Mouse (Mus musculus) retina, embryonic 14.5 days (tissue): ENCODE data around the gene Kif16b.
A peak's percentile ranks its signal among the peaks of the same experiment; 100 is the strongest.

Experiments
- DNase-seq: peaks from one replicate; pipeline ENCODE4 v3.0.0-alpha.2; 2015; ENCODE audit warnings: low spot score

Gene Kif16b

GRCm38 (mm10) chr2:142648023-142648453 lies 253.3 kb downstream of the Kif16b start:
- DNase-seq, result no peak

- DNase-seq, result no peak
Measured at GRCm38 (mm10) chr2:142646863-142647262, 254.5 kb downstream of the Kif16b start.

- DNase-seq, result no peak
Measured at GRCm38 (mm10) chr2:142641766-142642165, 259.6 kb downstream of the Kif16b start.

DNA sequence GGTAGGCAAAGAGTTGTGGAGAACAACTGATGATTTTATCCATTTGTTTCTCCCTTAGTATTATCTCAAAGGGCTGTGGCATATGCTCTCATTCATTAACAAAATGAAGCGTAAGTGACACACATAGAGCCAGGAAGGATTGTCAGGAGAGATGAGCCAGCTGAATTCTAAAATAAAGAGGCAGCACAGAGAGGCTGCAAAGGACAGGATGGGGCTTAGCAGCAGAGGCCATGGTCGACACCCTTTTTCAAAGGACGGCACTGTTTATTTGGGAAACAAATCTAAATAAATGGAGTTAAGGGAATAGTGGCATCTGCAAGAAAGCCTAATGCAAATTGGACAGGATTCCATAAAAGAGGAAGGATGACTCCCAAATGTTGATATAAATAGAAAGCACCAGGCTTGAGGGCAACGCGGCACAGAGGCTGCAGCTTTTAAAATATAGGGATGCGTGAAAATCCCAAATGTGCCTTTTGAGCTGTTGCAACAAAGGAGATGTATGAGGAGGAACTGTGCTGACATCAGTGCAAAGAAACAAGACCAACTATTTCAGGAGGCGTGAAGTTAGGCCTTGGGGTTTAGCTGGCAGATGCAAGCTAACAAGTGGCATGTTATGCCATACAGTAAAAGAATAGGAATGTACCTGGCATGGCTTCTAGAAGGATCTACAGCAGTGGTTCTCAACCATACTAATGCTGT lies 265.6 kb downstream of the Kif16b start:
- no peak for DNase-seq

- DNase-seq, result no peak
Measured at GRCm38 (mm10) chr2:142633996-142634559, 267.3 kb downstream of the Kif16b start.

GRCm38 (mm10) chr2:142629523-142630312 lies 271.6 kb downstream of the Kif16b start:
- DNase-seq, result no peak

- DNase-seq, result no peak
Measured at GRCm38 (mm10) chr2:142625756-142626155, 275.6 kb downstream of the Kif16b start.

DNA sequence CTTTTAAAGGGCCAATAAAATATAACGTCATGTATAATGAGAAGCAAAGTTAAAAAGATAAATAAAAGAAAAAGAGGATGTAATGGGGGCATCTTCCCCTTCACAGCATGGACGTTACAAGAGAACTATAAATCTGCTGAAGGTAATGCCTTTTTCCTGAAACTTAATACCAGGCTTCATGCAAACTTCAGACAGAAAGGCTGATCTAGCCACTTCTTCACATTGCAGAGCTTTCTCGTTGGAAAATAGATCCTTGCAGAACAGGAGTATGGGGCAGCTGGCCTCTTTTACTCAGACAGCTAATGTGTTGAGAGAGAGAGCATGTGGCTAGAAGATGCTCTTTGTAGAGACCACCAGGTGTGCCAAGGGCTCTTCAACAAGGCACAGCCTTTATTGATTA lies 276.2 kb downstream of the Kif16b start:
- no peak for DNase-seq

DNA sequence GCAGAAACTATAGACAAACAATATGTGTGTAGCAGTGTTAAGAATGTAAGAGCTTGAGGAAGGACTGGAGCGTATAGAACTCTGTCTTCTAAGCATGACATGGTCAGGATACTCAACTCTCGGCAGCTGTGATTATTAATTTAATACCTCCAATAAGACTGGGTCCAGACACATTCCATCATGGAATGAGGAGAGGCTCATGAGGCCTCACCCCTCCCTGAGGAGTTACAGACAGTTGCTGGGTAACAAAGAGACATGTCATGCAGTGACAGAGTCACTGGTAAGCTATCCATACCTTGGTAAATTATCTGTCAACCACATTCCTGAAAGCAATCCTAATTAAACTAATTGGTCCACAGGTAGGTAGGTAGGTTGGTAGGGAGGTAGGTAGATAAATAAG lies 277.1 kb downstream of the Kif16b start:
- DNase-seq, result no peak

- DNase-seq, result no peak
Measured at GRCm38 (mm10) chr2:142621152-142621551, 280.2 kb downstream of the Kif16b start.

GRCm38 (mm10) chr2:142619926-142620325 lies 281.4 kb downstream of the Kif16b start:
- no peak for DNase-seq

DNA sequence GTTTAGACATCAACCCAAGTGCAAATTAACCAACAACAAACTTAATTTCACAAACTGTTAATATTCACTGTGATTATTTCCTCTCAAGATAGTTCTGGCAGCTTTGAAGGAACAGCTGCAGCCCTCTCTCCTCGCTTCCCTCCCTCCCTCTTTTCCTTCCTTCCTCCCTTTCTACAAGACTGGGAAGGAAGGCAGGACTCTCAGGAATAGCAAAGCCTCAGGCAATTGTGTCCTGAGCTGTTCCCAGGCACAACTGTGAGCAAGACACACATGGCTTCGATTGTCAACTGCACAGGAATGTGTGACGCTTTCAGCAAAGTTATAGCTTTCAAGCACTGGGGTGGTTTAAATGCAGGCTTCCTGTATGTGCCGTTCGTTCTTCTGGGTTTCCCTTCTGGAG lies 286.8 kb downstream of the Kif16b start:
- no peak for DNase-seq

DNA sequence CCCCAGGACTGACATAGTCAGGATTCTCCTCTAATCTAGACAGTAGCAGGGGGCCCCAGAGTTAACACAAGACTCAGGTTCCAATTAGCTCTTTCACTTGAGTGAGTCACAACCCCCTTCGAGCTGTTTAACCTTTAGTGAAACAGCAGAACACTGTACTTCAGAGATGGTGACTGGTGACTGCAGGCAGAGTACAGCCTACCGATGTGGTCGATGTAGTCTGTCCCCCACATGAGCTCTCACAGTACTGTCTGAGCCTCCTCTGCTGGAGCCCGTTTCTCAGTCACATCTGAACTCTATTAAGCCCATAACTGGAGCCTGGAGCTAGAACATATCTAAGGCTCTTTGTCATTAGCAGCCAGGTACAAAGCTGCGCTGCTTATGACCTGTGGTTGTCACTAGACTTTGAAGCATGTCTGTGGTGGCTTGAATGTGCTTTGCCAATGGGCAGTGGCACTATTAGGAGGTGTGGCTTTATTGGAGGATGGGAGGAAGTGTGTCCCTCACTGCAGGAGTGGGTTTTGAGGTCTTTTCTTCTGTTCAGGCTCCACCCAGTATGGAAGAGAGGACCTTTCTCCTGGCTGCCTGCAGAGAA lies 288.9 kb downstream of the Kif16b start:
- no peak for DNase-seq

DNA sequence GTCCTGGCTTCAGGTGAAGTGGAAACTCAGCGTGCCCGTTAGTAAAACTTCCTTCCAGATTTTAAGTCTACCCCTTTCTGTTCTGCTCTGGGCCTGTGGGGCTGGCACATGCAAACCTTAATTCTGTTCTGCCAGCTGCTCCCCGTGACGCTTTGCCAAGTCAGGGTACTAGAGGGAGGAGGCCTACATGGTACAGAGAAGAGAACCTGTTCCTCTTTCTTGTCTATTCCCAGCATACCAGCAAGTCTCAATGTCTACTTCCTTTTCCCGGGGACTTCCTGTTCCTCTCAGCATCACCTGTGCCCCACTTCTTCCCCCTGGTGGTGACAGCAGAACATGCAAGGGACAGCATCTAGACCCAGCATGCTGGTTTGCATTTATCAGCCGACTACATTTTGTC lies 290.2 kb downstream of the Kif16b start:
- peak; percentile 33 for DNase-seq

DNA sequence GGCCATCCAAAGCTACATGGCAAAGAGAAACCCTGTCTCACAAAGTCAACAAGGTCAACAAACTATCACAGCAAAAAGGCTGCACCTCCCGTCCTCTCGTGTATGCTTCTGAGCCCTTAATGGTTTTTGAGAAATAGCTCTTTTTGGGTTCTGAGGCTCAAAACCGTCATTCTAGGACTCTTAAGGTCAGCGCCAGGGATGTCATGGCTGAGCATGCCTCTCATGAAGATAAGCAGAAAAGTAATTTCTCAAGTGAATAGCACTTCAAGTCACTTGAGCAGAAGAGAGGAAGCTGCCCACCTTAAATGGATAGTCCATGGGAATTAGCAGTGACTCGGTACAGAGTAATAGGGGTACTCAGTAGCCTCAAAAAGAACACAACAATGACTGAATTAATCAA lies 291.1 kb downstream of the Kif16b start:
- no peak for DNase-seq

- no peak for DNase-seq
Measured at GRCm38 (mm10) chr2:142608778-142609177, 292.6 kb downstream of the Kif16b start.

GRCm38 (mm10) chr2:142604762-142605161 lies 296.6 kb downstream of the Kif16b start:
- no peak for DNase-seq

DNA sequence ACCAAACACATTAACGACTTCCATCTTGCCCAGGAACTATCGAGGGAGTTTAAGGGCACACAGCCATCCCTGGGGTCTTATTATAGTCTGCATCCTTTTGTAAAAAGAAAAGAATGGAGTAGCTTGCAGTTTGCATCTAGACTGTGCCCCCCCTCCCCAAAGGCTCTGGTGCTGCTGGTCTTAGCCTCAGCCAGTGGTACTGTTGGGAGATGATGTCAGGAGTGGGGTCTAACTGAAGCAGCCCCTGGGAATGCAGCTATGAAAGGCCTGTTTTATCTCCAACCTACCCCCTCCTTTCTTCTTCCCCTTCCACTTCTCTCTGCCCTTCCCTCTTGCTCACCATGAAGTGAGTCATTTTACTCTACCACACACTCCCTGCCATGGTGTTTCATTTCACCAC lies 298.1 kb downstream of the Kif16b start:
- DNase-seq, result no peak

GRCm38 (mm10) chr2:142599235-142599634 lies 302.1 kb downstream of the Kif16b start:
- DNase-seq, result no peak

DNA sequence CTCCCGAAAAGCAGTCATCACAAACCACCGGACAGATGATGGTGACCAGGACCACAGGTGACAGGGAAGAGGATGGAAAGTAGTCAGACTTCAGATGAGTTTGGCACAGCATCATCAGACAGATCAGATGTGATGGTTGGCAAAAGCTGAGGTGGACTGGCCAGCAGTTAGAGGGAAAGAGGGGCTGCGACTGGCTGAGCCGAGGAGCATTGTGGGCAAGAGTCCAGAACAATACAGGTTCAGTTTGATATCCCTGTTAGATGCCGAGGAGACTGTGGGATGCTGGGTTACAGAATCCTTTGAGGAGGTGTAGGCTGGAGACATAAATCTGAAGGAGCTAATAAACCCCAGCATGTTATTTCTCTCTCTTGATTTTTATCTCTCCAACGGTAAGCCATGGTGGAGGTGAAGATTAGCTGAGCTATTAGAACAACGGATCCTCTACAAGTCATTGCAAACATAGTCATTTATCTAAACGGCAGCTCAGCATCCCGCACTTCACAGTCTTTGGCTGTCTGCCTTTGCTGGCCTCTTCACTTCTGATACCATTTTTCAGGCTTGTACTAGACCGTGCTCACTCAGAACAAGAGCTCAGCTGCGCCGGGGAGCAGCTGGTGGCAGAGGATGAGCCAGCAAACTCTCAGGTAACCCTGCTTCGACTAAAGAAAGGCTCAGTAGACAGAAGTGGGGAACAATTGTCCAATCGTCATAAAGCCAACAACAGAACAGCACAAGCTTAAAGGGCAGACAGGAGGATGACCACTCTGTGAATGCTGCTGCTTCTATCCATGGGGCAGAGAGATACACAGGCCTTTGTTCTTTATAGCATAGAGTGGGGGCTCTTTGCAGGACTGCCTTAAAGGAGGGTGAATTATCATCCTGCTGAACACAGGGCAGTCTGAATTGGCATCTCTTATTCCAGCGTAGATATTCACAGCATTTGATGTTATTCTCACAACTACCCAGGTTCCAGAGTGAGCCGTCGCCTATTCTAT lies 304.9 kb downstream of the Kif16b start:
- no peak for DNase-seq

GRCm38 (mm10) chr2:142590938-142591337 lies 310.4 kb downstream of the Kif16b start:
- no peak for DNase-seq
